8 mouse cellular contexts compared by ENCODE assay signal in the genomic region with DNA sequence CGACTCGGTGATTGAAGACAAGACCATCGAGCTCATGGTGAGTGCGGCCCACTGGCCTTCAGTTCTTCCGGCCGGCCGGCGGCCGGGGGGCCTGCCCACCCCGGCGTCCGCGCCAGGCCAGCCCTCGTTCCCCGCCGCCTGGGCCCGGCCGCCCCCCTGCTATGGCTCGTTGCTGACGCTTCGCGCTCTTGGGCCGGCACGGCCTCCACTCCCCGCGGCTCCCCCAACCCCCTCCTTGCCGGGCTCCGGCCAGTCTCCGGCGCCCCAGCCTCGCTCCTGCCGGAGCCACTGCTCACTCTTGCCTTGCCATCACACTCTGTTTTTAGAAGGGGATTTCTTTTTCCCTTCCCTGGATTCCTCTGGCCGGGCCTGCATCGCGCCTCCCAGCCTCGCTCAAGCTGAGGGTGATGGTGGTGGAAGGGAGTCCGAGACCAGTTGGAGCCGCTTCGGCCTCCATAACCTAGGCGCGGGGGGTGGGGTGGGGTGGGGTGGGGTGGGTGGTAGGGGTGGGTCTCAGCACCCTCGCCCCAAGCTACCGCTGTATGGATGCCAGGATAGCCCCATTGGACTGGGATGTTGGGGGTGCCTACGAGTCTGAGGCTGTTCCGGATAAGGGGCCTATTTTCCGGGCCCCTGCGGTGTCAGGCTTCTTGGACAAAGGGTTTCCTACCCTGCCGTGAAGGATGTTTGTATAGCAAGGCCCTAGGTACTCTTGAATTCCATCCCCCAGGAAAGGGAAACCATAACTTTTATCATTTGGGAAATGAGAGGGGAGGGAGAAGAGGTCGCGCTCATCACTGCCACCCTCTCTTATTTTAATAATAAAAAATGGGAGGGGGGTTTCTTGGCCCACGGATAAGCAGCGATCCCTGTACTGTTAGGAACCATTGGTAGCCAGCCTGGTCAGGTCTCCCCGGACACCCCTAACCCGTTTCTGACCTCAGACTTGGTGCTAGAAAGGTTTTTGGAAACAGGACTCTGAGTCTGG. TPM values are rescaled to one million over a fixed set of nuclear protein-coding genes. Genes with fewer than 3 reads are reported as not detected.
DNase-seq lines count a peak whose midpoint lies in the region; ATAC-seq and TF ChIP-seq lines count a peak whose summit lies in the region.

No protein-coding gene starts in this region.

- WGBS in lung, embryonic 14.5 days, result under 1% methylated on average over 44 of the region's 54 CpGs
- WGBS in embryonic facial prominence, embryonic 13.5 days, result under 1% methylated on average over 53 of the region's 54 CpGs
- WGBS in hindbrain, embryonic 10.5 days, result under 1% methylated on average over 54 of the region's 54 CpGs
- under 1% methylated on average over 44 of the region's 54 CpGs for WGBS in lung, embryonic 15.5 days
- WGBS in stomach, embryonic 16.5 days, result under 1% methylated on average over 54 of the region's 54 CpGs

- no peaks in the 10 kb centered on the region for H3K9me3 ChIP-seq in lung, embryonic 14.5 days (ENCODE audit: low read depth, low read length)
- no peaks in the 10 kb centered on the region for H3K9me3 ChIP-seq in embryonic facial prominence, embryonic 13.5 days
- H3K9me3 ChIP-seq in hindbrain, embryonic 10.5 days, result no peaks in the 10 kb centered on the region
- no peaks in the 10 kb centered on the region for H3K9me3 ChIP-seq in lung, embryonic 15.5 days
- H3K9me3 ChIP-seq in stomach, embryonic 16.5 days (replicated peaks; ENCODE audit: control insufficient read depth, low read length), result no peaks in the 10 kb centered on the region

- H3K36me3 ChIP-seq in lung, embryonic 14.5 days (ENCODE audit: insufficient read depth), result no peaks in the 10 kb centered on the region
- H3K36me3 ChIP-seq in embryonic facial prominence, embryonic 13.5 days, result no peaks in the 10 kb centered on the region
- H3K36me3 ChIP-seq in hindbrain, embryonic 10.5 days, result no peaks in the 10 kb centered on the region
- H3K36me3 ChIP-seq in lung, embryonic 15.5 days, result no peaks in the 10 kb centered on the region
- no peaks in the 10 kb centered on the region; the same call in 1 of the 2 replicates for H3K36me3 ChIP-seq in stomach, embryonic 16.5 days (ENCODE audit: control insufficient read depth, insufficient read depth, low read length)

- peak overlapping the region; percentile 93 for H3K4me3 ChIP-seq in lung, embryonic 14.5 days (ENCODE audit: low read depth, low read length)
- H3K4me3 ChIP-seq in embryonic facial prominence, embryonic 13.5 days, result peak overlapping the region; percentile 95
- peak overlapping the region; percentile 99 for H3K4me3 ChIP-seq in hindbrain, embryonic 10.5 days
- peak overlapping the region; percentile 95 for H3K4me3 ChIP-seq in lung, embryonic 15.5 days
- H3K4me3 ChIP-seq in stomach, embryonic 16.5 days (replicated peaks; ENCODE audit: low read length), result peak overlapping the region; percentile 74

- TF ChIP-seq CTCF in lung, embryonic 14.5 days (IDR thresholded peaks at IDR 0.05; ENCODE audit: low read depth), result no peak

- no peaks in the 10 kb centered on the region for H3K27me3 ChIP-seq in lung, embryonic 14.5 days (ENCODE audit: insufficient read depth, low read length)
- H3K27me3 ChIP-seq in embryonic facial prominence, embryonic 13.5 days, result no peaks in the 10 kb centered on the region
- H3K27me3 ChIP-seq in hindbrain, embryonic 10.5 days (ENCODE audit: insufficient read depth, poor library complexity, severe bottlenecking), result no peaks in the 10 kb centered on the region
- H3K27me3 ChIP-seq in lung, embryonic 15.5 days, result no peaks in the 10 kb centered on the region
- no peaks in the 10 kb centered on the region for H3K27me3 ChIP-seq in stomach, embryonic 16.5 days (ENCODE audit: control insufficient read depth, insufficient read depth, low read length)

- peak overlapping the region; percentile 89 for H3K4me2 ChIP-seq in lung, embryonic 14.5 days
- peak overlapping the region; percentile 73 for H3K4me2 ChIP-seq in embryonic facial prominence, embryonic 13.5 days
- H3K4me2 ChIP-seq in lung, embryonic 15.5 days, result peak overlapping the region; percentile 78
- H3K4me2 ChIP-seq in stomach, embryonic 16.5 days (ENCODE audit: low read depth, low read length), result peak overlapping the region; percentile 84

- H3K9ac ChIP-seq in lung, embryonic 14.5 days, result peak overlapping the region; percentile 98
- H3K9ac ChIP-seq in embryonic facial prominence, embryonic 13.5 days, result peak overlapping the region; percentile 99
- peak overlapping the region; percentile 98 for H3K9ac ChIP-seq in lung, embryonic 15.5 days
- H3K9ac ChIP-seq in stomach, embryonic 16.5 days (ENCODE audit: low read length), result peak overlapping the region; percentile 99

- DNase-seq in lung, embryonic 14.5 days, result peak; percentile 39
- DNase-seq in lung, postnatal 4 days, result no peak
- DNase-seq in adrenal gland, postnatal 14 days, result peak; percentile 86
- DNase-seq in hindbrain, embryonic 10.5 days (ENCODE audit: low spot score), result peak; percentile 56
- no peak for DNase-seq in ovary, postnatal 10 days (ENCODE audit: low spot score)

- peak overlapping the region; percentile 99 for H3K27ac ChIP-seq in lung, embryonic 14.5 days (ENCODE audit: low read depth)
- H3K27ac ChIP-seq in embryonic facial prominence, embryonic 13.5 days, result peak overlapping the region; percentile 99
- H3K27ac ChIP-seq in hindbrain, embryonic 10.5 days, result peak overlapping the region; percentile 99
- peak overlapping the region; percentile 99 for H3K27ac ChIP-seq in lung, embryonic 15.5 days
- H3K27ac ChIP-seq in stomach, embryonic 16.5 days (ENCODE audit: low read length), result peak overlapping the region; percentile 98

- ATAC-seq in lung, embryonic 14.5 days (ENCODE audit: insufficient read depth), result peak; percentile 68
- peak; percentile 34; the same call in 1 of the 2 replicates for ATAC-seq in embryonic facial prominence, embryonic 13.5 days (ENCODE audit: insufficient number of reproducible peaks, insufficient read depth, low FRiP score, low TSS enrichment, low read depth)
- peak; percentile 71 for ATAC-seq in lung, embryonic 15.5 days (ENCODE audit: borderline replicate concordance, extremely low read depth, low FRiP score, low TSS enrichment)
- peak; percentile 59 for ATAC-seq in stomach, embryonic 16.5 days (ENCODE audit: insufficient read depth, low FRiP score)

- H3K4me1 ChIP-seq in lung, embryonic 14.5 days (ENCODE audit: insufficient read depth), result peaks cover 7% of the 10 kb centered on the region; the same call in 1 of the 2 replicates
- H3K4me1 ChIP-seq in embryonic facial prominence, embryonic 13.5 days, result peaks cover 44% of the 10 kb centered on the region
- peaks cover 26% of the 10 kb centered on the region for H3K4me1 ChIP-seq in hindbrain, embryonic 10.5 days (replicated peaks)
- peaks cover 23% of the 10 kb centered on the region for H3K4me1 ChIP-seq in lung, embryonic 15.5 days
- peaks cover 20% of the 10 kb centered on the region for H3K4me1 ChIP-seq in stomach, embryonic 16.5 days (ENCODE audit: control insufficient read depth, insufficient read depth, low read length)

RNA-seq across cellular contexts. Expression of gene Fbxw11, which starts 0.7 kb away (rescaled TPM):
- polyA plus RNA-seq in lung, embryonic 14.5 days (2014; fragmentation: Nextera tagmentation; extraction: Ambion mirVana), result 82.6 and 89.5 TPM in 2 replicates
- total RNA-seq in adrenal gland, postnatal 14 days (2021), result 85.5 and 86.2 TPM in 2 replicates
- polyA plus RNA-seq in embryonic facial prominence, embryonic 13.5 days (2015; fragmentation: Nextera tagmentation; extraction: Ambion mirVana), result 68.7 and 73.4 TPM in 2 replicates
- polyA plus RNA-seq in hindbrain, embryonic 10.5 days (2016; fragmentation: Nextera tagmentation; extraction: Ambion mirVana), result 89.8 and 94.9 TPM in 2 replicates
- 84.9 and 85.5 TPM in 2 replicates for polyA plus RNA-seq in lung, embryonic 15.5 days (2015; fragmentation: Nextera tagmentation; extraction: Ambion mirVana)
- polyA plus RNA-seq in stomach, embryonic 16.5 days (2015; fragmentation: Nextera tagmentation; extraction: Ambion mirVana), result 61.1 and 65.0 TPM in 2 replicates

Comparison
In these comparisons a context has a peak if more than half of its experiments do, and no peak if none do; other contexts are left out.
1. DNase-seq: peak in lung, embryonic 14.5 days (single experiment), adrenal gland, postnatal 14 days (single experiment) and hindbrain, embryonic 10.5 days (single experiment); none in lung, postnatal 4 days (0 of 2) and ovary, postnatal 10 days (single experiment).
2. Peak in every context shown above with its lines, with median percentiles within 50 percentile points of each other: ATAC-seq, H3K27ac ChIP-seq, H3K4me2 ChIP-seq, H3K4me3 ChIP-seq and H3K9ac ChIP-seq.